Mouse (Mus musculus): ENCODE measurements around the gene Pnliprp1. TPM values are rescaled to one million over a fixed set of nuclear protein-coding genes. Genes with fewer than 3 reads are reported as not detected.

The Pnliprp1 gene
- polyA plus RNA-seq (2015; fragmentation: Nextera tagmentation; extraction: Ambion mirVana) = 38.6 and 79.9 TPM in 2 replicates

DNA sequence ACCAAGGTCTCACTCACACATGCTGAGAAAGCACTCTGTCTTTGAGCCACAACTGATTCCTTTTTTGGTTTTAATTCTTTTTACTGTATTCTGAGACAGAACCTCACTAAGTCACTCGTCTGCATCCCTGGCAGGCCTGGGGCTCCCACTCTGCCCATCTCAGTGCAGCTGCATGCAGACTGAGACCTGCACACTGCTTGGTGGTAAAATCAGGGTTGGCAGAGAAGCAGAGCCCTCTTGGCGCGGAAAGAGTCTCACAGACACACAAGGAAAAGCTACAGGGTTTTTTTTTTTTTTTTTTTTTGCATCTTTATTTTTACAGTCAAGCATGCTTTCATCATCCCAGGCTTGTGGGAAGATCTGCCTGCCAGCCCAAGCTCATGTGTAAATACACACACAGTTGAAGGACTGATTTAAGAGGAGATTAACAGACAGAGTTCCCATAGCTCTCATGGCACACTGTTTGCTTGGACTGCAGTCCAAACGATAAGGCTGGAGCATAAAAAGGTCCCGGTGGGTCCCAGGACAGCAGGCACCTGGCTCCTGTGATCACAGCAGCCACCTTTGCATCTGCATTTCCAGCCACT, at the start of gene Pnliprp1:
Gene Pnliprp1, plus strand, starts transcription at position 443 of the 587 bp plus-strand sequence.
- Histone ChIP-seq H3K4me2 (ENCODE audit: low read depth, low read length) (no peak within 1 kb of the TSS), H3K27ac (ENCODE audit: low read length) (no peak within 1 kb of the TSS)
- 39% methylated on average over 5 of the region's 5 CpGs for WGBS (ENCODE audit: insufficient replicate concordance)

DNA sequence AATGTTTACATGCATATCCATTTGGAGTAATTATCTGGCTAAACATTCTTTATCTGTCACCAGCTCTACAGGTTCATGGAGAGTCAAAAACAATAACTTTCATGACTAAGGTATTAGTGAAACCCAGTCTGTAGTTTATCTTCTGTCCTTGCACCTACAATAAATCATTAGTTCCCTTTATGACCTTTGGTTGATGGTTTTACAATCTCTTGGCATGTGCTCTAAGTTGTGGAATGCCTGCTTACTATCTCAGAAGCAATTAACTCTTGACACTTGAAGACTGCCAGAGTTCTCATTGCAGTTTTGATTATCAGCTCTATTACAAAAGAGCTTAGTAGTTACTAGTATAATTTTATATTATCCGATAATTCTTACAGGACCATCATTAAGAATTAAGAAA, 39.8 kb upstream of the Pnliprp1 start:
- Histone ChIP-seq H3K4me2 (ENCODE audit: low read depth, low read length) (no peak overlapping the region), H3K36me3 (ENCODE audit: control insufficient read depth, insufficient read depth) (no peaks in the 10 kb centered on the region), H3K4me1 (ENCODE audit: control insufficient read depth, low read depth, low read length) (no peaks in the 10 kb centered on the region), H3K4me3 (ENCODE audit: low read depth, low read length) (no peak overlapping the region), H3K27me3 (ENCODE audit: control insufficient read depth, insufficient read depth, low read depth, low read length) (no peaks in the 10 kb centered on the region), H3K9me3 (replicated peaks; ENCODE audit: control insufficient read depth, low read length) (no peaks in the 10 kb centered on the region), H3K9ac (ENCODE audit: low read depth, low read length) (no peak overlapping the region), H3K27ac (ENCODE audit: low read length) (no peak overlapping the region)
- no peak for ATAC-seq (ENCODE audit: low read depth)
- WGBS (ENCODE audit: insufficient replicate concordance) = 54% methylated on average over 1 of the region's 1 CpGs

More for the DNA sequence above, at the start of gene Pnliprp1:
- H3K4me3 ChIP-seq (ENCODE audit: low read depth, low read length) = no peak within 1 kb of the TSS
- H3K4me1 ChIP-seq (ENCODE audit: control insufficient read depth, low read depth, low read length) = no peaks in the 10 kb centered on the region; the same call in 1 of the 2 replicates
- no peaks in the 10 kb centered on the region for H3K36me3 ChIP-seq (ENCODE audit: control insufficient read depth, insufficient read depth)
- H3K27me3 ChIP-seq (ENCODE audit: control insufficient read depth, insufficient read depth, low read depth, low read length) = no peaks in the 10 kb centered on the region
- ATAC-seq (ENCODE audit: low read depth) = peak; percentile 54
- H3K9ac ChIP-seq (ENCODE audit: low read depth, low read length) = no peak within 1 kb of the TSS
- H3K9me3 ChIP-seq (replicated peaks; ENCODE audit: control insufficient read depth, low read length) = no peaks in the 10 kb centered on the region

GRCm38 (mm10) chr19:58695314-58695713, 33.4 kb upstream of the Pnliprp1 start:
- H3K4me1 ChIP-seq (ENCODE audit: control insufficient read depth, low read depth, low read length) = no peaks in the 10 kb centered on the region
- 61% methylated on average over 3 of the region's 3 CpGs for WGBS (ENCODE audit: insufficient replicate concordance)

GRCm38 (mm10) chr19:58696235-58696634, 32.5 kb upstream of the Pnliprp1 start:
- Histone ChIP-seq H3K27me3 (ENCODE audit: control insufficient read depth, insufficient read depth, low read depth, low read length) (no peaks in the 10 kb centered on the region), H3K9me3 (replicated peaks; ENCODE audit: control insufficient read depth, low read length) (no peaks in the 10 kb centered on the region), H3K4me2 (ENCODE audit: low read depth, low read length) (no peak overlapping the region), H3K27ac (ENCODE audit: low read length) (no peak overlapping the region), H3K4me1 (ENCODE audit: control insufficient read depth, low read depth, low read length) (no peaks in the 10 kb centered on the region), H3K4me3 (ENCODE audit: low read depth, low read length) (no peak overlapping the region), H3K9ac (ENCODE audit: low read depth, low read length) (no peak overlapping the region), H3K36me3 (ENCODE audit: control insufficient read depth, insufficient read depth) (no peaks in the 10 kb centered on the region)
- no peak for ATAC-seq (ENCODE audit: low read depth)
- WGBS (ENCODE audit: insufficient replicate concordance) = 58% methylated on average over 2 of the region's 2 CpGs

More at GRCm38 (mm10) chr19:58695314-58695713, 33.4 kb upstream of the Pnliprp1 start:
- Histone ChIP-seq H3K4me3 (ENCODE audit: low read depth, low read length) (no peak overlapping the region), H3K9me3 (replicated peaks; ENCODE audit: control insufficient read depth, low read length) (no peaks in the 10 kb centered on the region), H3K36me3 (ENCODE audit: control insufficient read depth, insufficient read depth) (no peaks in the 10 kb centered on the region), H3K9ac (ENCODE audit: low read depth, low read length) (no peak overlapping the region), H3K4me2 (ENCODE audit: low read depth, low read length) (no peak overlapping the region), H3K27me3 (ENCODE audit: control insufficient read depth, insufficient read depth, low read depth, low read length) (no peaks in the 10 kb centered on the region), H3K27ac (ENCODE audit: low read length) (no peak overlapping the region)
- ATAC-seq (ENCODE audit: low read depth) = no peak

GRCm38 (mm10) chr19:58704556-58704955, 24.1 kb upstream of the Pnliprp1 start:
- no peak for ATAC-seq (ENCODE audit: low read depth)

GRCm38 (mm10) chr19:58708611-58709010, 20.1 kb upstream of the Pnliprp1 start:
- Histone ChIP-seq H3K36me3 (ENCODE audit: control insufficient read depth, insufficient read depth) (no peaks in the 10 kb centered on the region), H3K27me3 (ENCODE audit: control insufficient read depth, insufficient read depth, low read depth, low read length) (no peaks in the 10 kb centered on the region), H3K4me3 (ENCODE audit: low read depth, low read length) (no peak overlapping the region), H3K9me3 (replicated peaks; ENCODE audit: control insufficient read depth, low read length) (no peaks in the 10 kb centered on the region), H3K4me1 (ENCODE audit: control insufficient read depth, low read depth, low read length) (no peaks in the 10 kb centered on the region), H3K9ac (ENCODE audit: low read depth, low read length) (no peak overlapping the region), H3K4me2 (ENCODE audit: low read depth, low read length) (no peak overlapping the region), H3K27ac (ENCODE audit: low read length) (no peak overlapping the region)
- ATAC-seq (ENCODE audit: low read depth) = no peak
- WGBS (ENCODE audit: insufficient replicate concordance) = 66% methylated on average over 3 of the region's 3 CpGs

More at GRCm38 (mm10) chr19:58704556-58704955, 24.1 kb upstream of the Pnliprp1 start:
- Histone ChIP-seq H3K4me1 (ENCODE audit: control insufficient read depth, low read depth, low read length) (no peaks in the 10 kb centered on the region), H3K4me2 (ENCODE audit: low read depth, low read length) (no peak overlapping the region), H3K36me3 (ENCODE audit: control insufficient read depth, insufficient read depth) (no peaks in the 10 kb centered on the region), H3K9me3 (replicated peaks; ENCODE audit: control insufficient read depth, low read length) (no peaks in the 10 kb centered on the region), H3K27me3 (ENCODE audit: control insufficient read depth, insufficient read depth, low read depth, low read length) (no peaks in the 10 kb centered on the region), H3K4me3 (ENCODE audit: low read depth, low read length) (no peak overlapping the region), H3K9ac (ENCODE audit: low read depth, low read length) (no peak overlapping the region), H3K27ac (ENCODE audit: low read length) (no peak overlapping the region)
- WGBS (ENCODE audit: insufficient replicate concordance) = 51% methylated on average over 4 of the region's 4 CpGs

GRCm38 (mm10) chr19:58717925-58718324, 10.8 kb upstream of the Pnliprp1 start:
- Histone ChIP-seq H3K9ac (ENCODE audit: low read depth, low read length) (no peak overlapping the region), H3K36me3 (ENCODE audit: control insufficient read depth, insufficient read depth) (no peaks in the 10 kb centered on the region), H3K9me3 (replicated peaks; ENCODE audit: control insufficient read depth, low read length) (no peaks in the 10 kb centered on the region), H3K4me1 (ENCODE audit: control insufficient read depth, low read depth, low read length) (no peaks in the 10 kb centered on the region), H3K27ac (ENCODE audit: low read length) (no peak overlapping the region), H3K27me3 (ENCODE audit: control insufficient read depth, insufficient read depth, low read depth, low read length) (no peaks in the 10 kb centered on the region), H3K4me3 (ENCODE audit: low read depth, low read length) (no peak overlapping the region), H3K4me2 (ENCODE audit: low read depth, low read length) (no peak overlapping the region)
- WGBS (ENCODE audit: insufficient replicate concordance) = 55% methylated on average over 4 of the region's 4 CpGs
- ATAC-seq (ENCODE audit: low read depth) = peak; percentile 56

GRCm38 (mm10) chr19:58720439-58720838, 8.2 kb upstream of the Pnliprp1 start:
- no peaks in the 10 kb centered on the region for H3K36me3 ChIP-seq (ENCODE audit: control insufficient read depth, insufficient read depth)
- no peak for ATAC-seq (ENCODE audit: low read depth)
- H3K9ac ChIP-seq (ENCODE audit: low read depth, low read length) = no peak overlapping the region
- no peak overlapping the region for H3K4me3 ChIP-seq (ENCODE audit: low read depth, low read length)
- no peaks in the 10 kb centered on the region for H3K4me1 ChIP-seq (ENCODE audit: control insufficient read depth, low read depth, low read length)
- H3K4me2 ChIP-seq (ENCODE audit: low read depth, low read length) = no peak overlapping the region
- H3K9me3 ChIP-seq (replicated peaks; ENCODE audit: control insufficient read depth, low read length) = no peaks in the 10 kb centered on the region
- no peak overlapping the region for H3K27ac ChIP-seq (ENCODE audit: low read length)
- no peaks in the 10 kb centered on the region for H3K27me3 ChIP-seq (ENCODE audit: control insufficient read depth, insufficient read depth, low read depth, low read length)

DNA sequence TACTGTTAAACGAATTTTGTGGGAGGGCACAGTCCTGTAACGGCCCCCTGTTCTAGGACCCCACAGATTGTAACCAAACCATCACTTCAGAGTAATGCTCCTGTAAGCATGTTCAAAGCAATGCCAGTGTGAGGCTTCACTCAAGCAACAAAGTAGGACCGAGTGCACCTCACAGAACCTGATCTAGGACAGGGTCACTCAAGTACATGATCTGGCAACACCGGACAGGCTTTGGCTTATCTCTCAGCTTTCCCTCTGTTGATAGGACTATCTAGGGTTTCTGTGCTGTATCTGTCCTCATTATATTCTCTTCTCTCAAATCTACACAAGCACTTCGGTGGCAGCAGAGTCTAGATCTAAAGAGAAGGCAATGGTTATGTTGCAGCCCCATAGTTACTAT, 2.1 kb upstream of the Pnliprp1 start:
- Histone ChIP-seq H3K4me1 (ENCODE audit: control insufficient read depth, low read depth, low read length) (no peaks in the 10 kb centered on the region), H3K9me3 (replicated peaks; ENCODE audit: control insufficient read depth, low read length) (no peaks in the 10 kb centered on the region), H3K27ac (ENCODE audit: low read length) (no peak overlapping the region), H3K27me3 (ENCODE audit: control insufficient read depth, insufficient read depth, low read depth, low read length) (no peaks in the 10 kb centered on the region), H3K4me2 (ENCODE audit: low read depth, low read length) (no peak overlapping the region), H3K4me3 (ENCODE audit: low read depth, low read length) (no peak overlapping the region), H3K9ac (ENCODE audit: low read depth, low read length) (no peak overlapping the region), H3K36me3 (ENCODE audit: control insufficient read depth, insufficient read depth) (no peaks in the 10 kb centered on the region)
- no peak for ATAC-seq (ENCODE audit: low read depth)
- 46% methylated on average over 5 of the region's 5 CpGs for WGBS (ENCODE audit: insufficient replicate concordance)
